Mouse (Mus musculus): ENCODE measurements around the gene Tsacc. TPM values are rescaled to one million over a fixed set of nuclear protein-coding genes. Genes with fewer than 3 reads are reported as not detected.
"Not testable (repeated sequence)": the region's sequence is repeated elsewhere in the genome, so short reads cannot be mapped to it uniquely, and the experiment has no call there.

Tsacc gene
- polyA plus RNA-seq, 1 experiment from 2014 or later: 9.9 TPM

- Histone ChIP-seq H3K4me1 (peaks cover 21% of the 10 kb centered on the region), H3K4me2 (no peak overlapping the region), H3K27me3 (replicated peaks) (no peaks in the 10 kb centered on the region), H3K9ac (no peak overlapping the region), H3K9me3 (no peaks in the 10 kb centered on the region), H3K4me3 (no peak overlapping the region), H3K36me3 (replicated peaks) (peaks cover 40% of the 10 kb centered on the region), H3K27ac (no peak overlapping the region)
- ATAC-seq (replicated peaks): no peak
- 98% methylated on average over 1 of the region's 1 CpGs for WGBS
Observed at GRCm38 (mm10) chr3:88299172-88299571, 2.4 kb upstream of the Tsacc start.

- peak overlapping the region; percentile 68 for H3K4me2 ChIP-seq
- peak overlapping the region; percentile 73 for H3K4me3 ChIP-seq
- H3K9me3 ChIP-seq: no peaks in the 10 kb centered on the region
- H3K27me3 ChIP-seq (replicated peaks): no peaks in the 10 kb centered on the region
- H3K4me1 ChIP-seq: peaks cover 21% of the 10 kb centered on the region
- peak; percentile 15; the same call in 1 of the 2 replicates for ATAC-seq (replicated peaks)
- under 1% methylated on average over 30 of the region's 30 CpGs for WGBS
- H3K27ac ChIP-seq: peak overlapping the region; percentile 92
- H3K36me3 ChIP-seq (replicated peaks): peaks cover 24% of the 10 kb centered on the region
- H3K9ac ChIP-seq: peak overlapping the region; percentile 89
Observed at GRCm38 (mm10) chr3:88297321-88297851, 587 bp upstream of the Tsacc start.

- Histone ChIP-seq H3K9ac (peak overlapping the region; percentile 36), H3K4me2 (peak overlapping the region; percentile 62), H3K27me3 (replicated peaks) (no peaks in the 10 kb centered on the region), H3K36me3 (replicated peaks) (peaks cover 17% of the 10 kb centered on the region), H3K9me3 (no peaks in the 10 kb centered on the region), H3K27ac (peak overlapping the region; percentile 86), H3K4me1 (peaks cover 21% of the 10 kb centered on the region), H3K4me3 (peak overlapping the region; percentile 73)
- peak; percentile 55 for ATAC-seq (replicated peaks)
- WGBS: 1% methylated on average over 12 of the region's 12 CpGs
Observed at GRCm38 (mm10) chr3:88296110-88296560, 664 bp downstream of the Tsacc start.

- not testable (repeated sequence) for H3K36me3 ChIP-seq (replicated peaks); H3K9ac ChIP-seq; H3K27ac ChIP-seq; H3K4me2 ChIP-seq; H3K27me3 ChIP-seq (replicated peaks); H3K9me3 ChIP-seq; ATAC-seq (replicated peaks)
- 86% methylated on average over 1 of the region's 1 CpGs for WGBS
- Histone ChIP-seq H3K4me1 (peaks cover 21% of the 10 kb centered on the region), H3K4me3 (peak overlapping the region; percentile 73; the same call in 1 of the 2 replicates)
Observed at GRCm38 (mm10) chr3:88295272-88295671, 1.5 kb downstream of the Tsacc start.

- Histone ChIP-seq H3K27me3 (replicated peaks) (no peaks in the 10 kb centered on the region), H3K4me1 (peaks cover 7% of the 10 kb centered on the region), H3K4me3 (no peak overlapping the region), H3K36me3 (replicated peaks) (no peaks in the 10 kb centered on the region), H3K9me3 (no peaks in the 10 kb centered on the region), H3K27ac (no peak overlapping the region), H3K4me2 (no peak overlapping the region), H3K9ac (no peak overlapping the region)
- WGBS: 37% methylated on average over 4 of the region's 4 CpGs
- no peak for ATAC-seq (replicated peaks)
Observed at GRCm38 (mm10) chr3:88291970-88292369, 4.8 kb downstream of the Tsacc start.

GRCm38 (mm10) chr3:88288133-88288713 is 8.6 kb downstream of the Tsacc start:
- H3K27me3 ChIP-seq (replicated peaks); ATAC-seq (replicated peaks); H3K4me2 ChIP-seq; H3K4me3 ChIP-seq; H3K27ac ChIP-seq; H3K36me3 ChIP-seq (replicated peaks); H3K4me1 ChIP-seq; H3K9me3 ChIP-seq; H3K9ac ChIP-seq: not testable (repeated sequence)
- WGBS: 78% methylated on average over 10 of the region's 10 CpGs

- Histone ChIP-seq H3K27me3 (replicated peaks) (no peaks in the 10 kb centered on the region), H3K4me1 (no peaks in the 10 kb centered on the region), H3K4me3 (no peak within 1 kb of the TSS), H3K9ac (no peak within 1 kb of the TSS), H3K9me3 (no peaks in the 10 kb centered on the region), H3K4me2 (no peak within 1 kb of the TSS), H3K27ac (no peak within 1 kb of the TSS), H3K36me3 (replicated peaks) (no peaks in the 10 kb centered on the region)
- no peak for ATAC-seq (replicated peaks)
- 97% methylated on average over 4 of the region's 4 CpGs for WGBS
Observed at GRCm38 (mm10) chr3:88287110-88287509, 9.7 kb downstream of the Tsacc start, which contains the start of gene Gm38392. Gene Gm38392 (minus strand): TSS chr3:88287210.

GRCm38 (mm10) chr3:88285565-88285895 is 11.3 kb downstream of the Tsacc start:
- H3K4me2 ChIP-seq; H3K9me3 ChIP-seq; H3K9ac ChIP-seq; H3K4me3 ChIP-seq; H3K27ac ChIP-seq; H3K4me1 ChIP-seq; H3K36me3 ChIP-seq (replicated peaks); H3K27me3 ChIP-seq (replicated peaks); ATAC-seq (replicated peaks): not testable (repeated sequence)
- 92% methylated on average over 2 of the region's 2 CpGs for WGBS

GRCm38 (mm10) chr3:88284815-88285564 is 11.8 kb downstream of the Tsacc start:
- not testable (repeated sequence) for H3K9me3 ChIP-seq; H3K4me3 ChIP-seq; H3K4me1 ChIP-seq; H3K9ac ChIP-seq; H3K36me3 ChIP-seq (replicated peaks); H3K27ac ChIP-seq; ATAC-seq (replicated peaks); H3K27me3 ChIP-seq (replicated peaks); H3K4me2 ChIP-seq
- WGBS: 98% methylated on average over 14 of the region's 14 CpGs

GRCm38 (mm10) chr3:88281141-88281916 is 15.5 kb downstream of the Tsacc start:
- not testable (repeated sequence) for H3K9me3 ChIP-seq; H3K9ac ChIP-seq; H3K36me3 ChIP-seq (replicated peaks); H3K27ac ChIP-seq; ATAC-seq (replicated peaks); H3K4me1 ChIP-seq; H3K4me2 ChIP-seq; H3K4me3 ChIP-seq; H3K27me3 ChIP-seq (replicated peaks)
- 52% methylated on average over 11 of the region's 11 CpGs for WGBS

- Histone ChIP-seq H3K27ac (no peak overlapping the region), H3K27me3 (replicated peaks) (no peaks in the 10 kb centered on the region), H3K9me3 (no peaks in the 10 kb centered on the region), H3K4me3 (no peak overlapping the region), H3K9ac (no peak overlapping the region), H3K4me1 (no peaks in the 10 kb centered on the region), H3K4me2 (no peak overlapping the region), H3K36me3 (replicated peaks) (no peaks in the 10 kb centered on the region)
- ATAC-seq (replicated peaks): no peak
- 90% methylated on average over 2 of the region's 2 CpGs for WGBS
Observed at GRCm38 (mm10) chr3:88280035-88280434, 16.8 kb downstream of the Tsacc start.

- H3K27me3 ChIP-seq (replicated peaks): no peaks in the 10 kb centered on the region
- no peak overlapping the region for H3K4me3 ChIP-seq
- H3K4me1 ChIP-seq: no peaks in the 10 kb centered on the region
- no peak overlapping the region for H3K27ac ChIP-seq
- 57% methylated on average over 7 of the region's 7 CpGs for whole genome bisulfite sequencing
- no peak overlapping the region for H3K4me2 ChIP-seq
- H3K9ac ChIP-seq: no peak overlapping the region
- H3K9me3 ChIP-seq: no peaks in the 10 kb centered on the region
- no peaks in the 10 kb centered on the region for H3K36me3 ChIP-seq (replicated peaks)
- no peak for ATAC-seq (replicated peaks)
Observed at GRCm38 (mm10) chr3:88276529-88277143, 20.2 kb downstream of the Tsacc start.

Data from midbrain, embryonic 15.5 days (tissue).